Mouse (Mus musculus) limb, embryonic 11.5 days (tissue): ENCODE results near the gene Ifrd1. TPM values are rescaled to one million over a fixed set of nuclear protein-coding genes. Genes with fewer than 3 reads are reported as not detected.

Experiments used
- ATAC-seq: fragments of 200-750 bp; cut with Nextera tagmentation; 2 replicates; pipeline ENCODE4 v1.8.0; 2017; ENCODE audit warnings: low read depth; ENCODE audit not compliant: insufficient number of reproducible peaks, low FRiP score, low TSS enrichment
- DNase-seq: peaks from one replicate; pipeline ENCODE4 v3.0.0-alpha.2; 2015; ENCODE audit warnings: low spot score
- H3K27ac ChIP-seq: fragments of 300-500 bp; sonication (generic); replicated peaks from 2 replicates; pipeline ENCODE4 v1.5.1; 2014; ENCODE audit warnings: low read depth, mild to moderate bottlenecking, low read length
- H3K27me3 ChIP-seq: fragments of 300-500 bp; sonication (generic); 2 replicates; pipeline ENCODE4 v1.6.1; 2014; ENCODE audit warnings: mild to moderate bottlenecking, low read length, mixed read lengths; ENCODE audit not compliant: control insufficient read depth, insufficient read depth
- H3K36me3 ChIP-seq: fragments of 300-500 bp; sonication (generic); 2 replicates; pipeline ENCODE4 v1.6.1; 2014; ENCODE audit warnings: mild to moderate bottlenecking, low read length, moderate library complexity, mixed read lengths; ENCODE audit not compliant: control insufficient read depth, insufficient read depth
- H3K4me1 ChIP-seq: fragments of 300-500 bp; sonication (generic); 2 replicates; pipeline ENCODE4 v1.6.1; 2014; ENCODE audit warnings: low read length, mixed read lengths; ENCODE audit not compliant: control insufficient read depth, insufficient read depth
- H3K4me2 ChIP-seq: fragments of 300-500 bp; sonication (generic); 2 replicates; pipeline ENCODE4 v1.6.1; 2014; ENCODE audit warnings: low read depth, mild to moderate bottlenecking, moderate library complexity; ENCODE audit not compliant: severe bottlenecking
- H3K4me3 ChIP-seq: fragments of 300-500 bp; sonication (generic); 2 replicates; pipeline ENCODE4 v1.5.1; 2014; ENCODE audit warnings: low read depth, low read length
- H3K9ac ChIP-seq: fragments of 300-500 bp; sonication (generic); 2 replicates; pipeline ENCODE4 v1.6.1; 2014; ENCODE audit warnings: mild to moderate bottlenecking, low read length
- H3K9me3 ChIP-seq: fragments of 300-500 bp; sonication (generic); 2 replicates; pipeline ENCODE4 v1.6.1; 2016; ENCODE audit warnings: low read length; ENCODE audit not compliant: control insufficient read depth
- WGBS: fragments of 180-500 bp; shearing (Covaris S2); extraction: QIAGEN DNeasy Blood & Tissue Kit; methylation state at CpG from one replicate; pipeline ENCODE4 v1.1.7; 2014; 5-methylcytosine and 5-hydroxymethylcytosine counted together
- polyA plus RNA-seq: library from polyadenylated mRNA; unstranded; fragments of >200 nt; fragmentation: Nextera tagmentation; extraction: Ambion mirVana; gene quantifications from 2 replicates; pipeline ENCODE4 v1.2.1, GENCODE M21; 2014

The Ifrd1 gene
- 135 and 137 TPM in 2 replicates for polyA plus RNA-seq

DNA sequence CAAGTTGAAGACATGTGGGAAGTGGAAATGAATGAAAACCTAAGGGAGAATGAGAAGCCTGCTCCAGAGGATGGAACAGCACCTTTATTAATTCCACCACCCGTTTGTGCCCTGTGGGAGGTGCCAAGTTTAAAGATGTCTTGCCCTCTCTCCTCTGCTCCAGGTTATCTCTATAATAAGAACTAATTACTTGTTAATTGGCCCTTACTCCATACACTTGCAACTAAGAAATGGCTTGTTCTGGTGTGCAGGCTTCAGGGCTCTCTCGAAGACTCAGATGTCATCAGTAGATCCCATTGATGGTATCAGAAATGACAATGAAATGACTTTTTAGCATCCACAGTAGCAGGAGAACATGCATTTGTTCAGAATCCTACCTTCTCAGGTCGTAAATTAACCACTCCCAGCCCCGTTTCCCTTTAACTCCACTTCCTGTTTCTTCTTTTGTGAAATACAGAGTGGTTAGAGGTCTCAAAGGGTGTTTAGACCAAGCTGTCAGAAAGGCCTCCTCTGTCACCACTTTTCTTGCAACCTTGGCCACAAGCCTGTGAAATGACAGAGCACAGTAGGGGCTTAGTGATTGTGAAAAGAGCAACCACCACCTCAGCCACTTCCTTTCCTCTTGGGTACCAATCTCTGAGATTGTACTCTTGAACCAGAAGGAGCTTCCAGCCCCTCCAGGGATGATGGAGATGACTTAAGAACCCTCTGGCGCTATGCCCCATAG lies at the start of gene Ifrd1:
Gene Ifrd1, minus strand, starts transcription at position 51 of the 727 bp plus-strand sequence.
- Histone ChIP-seq H3K4me3 (no peak within 1 kb of the TSS), H3K27me3 (no peaks in the 10 kb centered on the region), H3K4me1 (peaks cover 9% of the 10 kb centered on the region), H3K9me3 (no peaks in the 10 kb centered on the region), H3K36me3 (no peaks in the 10 kb centered on the region), H3K4me2 (no peak within 1 kb of the TSS), H3K27ac (no peak within 1 kb of the TSS), H3K9ac (no peak within 1 kb of the TSS)
- DNase-seq (no peak), ATAC-seq (no peak)
- WGBS: 59% methylated on average over 5 of the region's 5 CpGs

DNA sequence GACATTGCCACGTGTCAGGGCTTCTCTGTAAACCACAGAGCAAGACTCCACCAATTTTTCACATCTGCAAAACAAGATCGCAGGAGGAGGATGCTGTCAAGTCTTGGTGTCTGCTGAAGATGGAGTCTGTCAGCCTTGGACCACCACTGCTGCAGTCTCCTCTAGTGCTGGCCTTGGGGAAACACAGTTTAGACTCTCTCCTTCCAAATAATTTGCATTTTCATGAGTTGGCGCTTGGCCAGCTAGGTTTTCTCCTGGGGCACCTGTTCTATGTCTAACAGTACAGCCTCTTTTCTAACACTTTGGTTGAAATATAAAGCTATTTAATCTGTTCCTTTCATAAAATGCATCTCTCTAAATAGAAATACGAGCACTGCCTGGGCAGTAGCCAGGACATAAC lies 38.2 kb upstream of the Ifrd1 start:
- DNase-seq (no peak), ATAC-seq (no peak)
- Histone ChIP-seq H3K9me3 (no peaks in the 10 kb centered on the region), H3K36me3 (no peaks in the 10 kb centered on the region), H3K27me3 (no peaks in the 10 kb centered on the region), H3K4me2 (no peak overlapping the region), H3K4me1 (no peaks in the 10 kb centered on the region), H3K9ac (no peak overlapping the region), H3K27ac (no peak overlapping the region), H3K4me3 (no peak overlapping the region)
- WGBS: 82% methylated on average over 4 of the region's 4 CpGs

DNA sequence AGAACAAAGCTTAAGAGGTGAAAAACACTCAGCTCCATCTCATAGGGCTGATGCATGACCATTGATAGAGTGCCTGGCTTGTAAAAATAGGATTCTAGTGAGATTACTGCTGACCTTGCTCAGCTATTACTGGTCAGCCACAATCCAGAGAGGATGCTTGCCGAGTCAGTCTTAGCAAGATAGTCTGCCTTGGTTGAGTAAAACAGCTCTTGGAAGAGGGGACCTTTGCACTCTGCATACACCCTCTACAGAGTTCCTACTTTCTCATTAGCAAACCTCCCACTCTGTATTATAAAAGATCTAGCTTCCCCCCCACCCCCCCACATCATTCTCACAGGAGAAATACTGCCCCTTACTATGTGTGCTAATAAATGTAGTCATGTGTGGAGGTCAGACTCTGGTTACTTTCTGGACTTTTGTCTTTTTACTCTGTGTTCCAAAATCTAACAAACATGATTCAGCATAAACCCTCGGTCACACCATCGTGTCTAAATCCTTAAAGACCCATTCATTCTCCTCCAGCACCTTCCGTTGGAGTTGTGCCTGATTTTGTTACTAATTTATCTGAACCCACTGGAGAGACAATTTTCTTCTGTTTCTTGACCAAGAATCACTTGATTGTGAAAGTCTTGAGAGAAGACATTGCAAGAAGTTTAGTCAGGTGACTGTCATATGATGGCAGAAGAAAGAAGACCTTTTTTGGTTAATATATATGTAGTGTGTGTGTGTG lies 32.5 kb upstream of the Ifrd1 start:
- no peaks in the 10 kb centered on the region for H3K27me3 ChIP-seq
- no peak for DNase-seq
- 91% methylated on average over 4 of the region's 4 CpGs for WGBS
- H3K4me3 ChIP-seq: no peak overlapping the region
- H3K9ac ChIP-seq: no peak overlapping the region
- no peaks in the 10 kb centered on the region for H3K4me1 ChIP-seq
- no peaks in the 10 kb centered on the region for H3K9me3 ChIP-seq
- no peaks in the 10 kb centered on the region for H3K36me3 ChIP-seq
- ATAC-seq: no peak
- H3K27ac ChIP-seq: no peak overlapping the region
- no peak overlapping the region for H3K4me2 ChIP-seq

DNA sequence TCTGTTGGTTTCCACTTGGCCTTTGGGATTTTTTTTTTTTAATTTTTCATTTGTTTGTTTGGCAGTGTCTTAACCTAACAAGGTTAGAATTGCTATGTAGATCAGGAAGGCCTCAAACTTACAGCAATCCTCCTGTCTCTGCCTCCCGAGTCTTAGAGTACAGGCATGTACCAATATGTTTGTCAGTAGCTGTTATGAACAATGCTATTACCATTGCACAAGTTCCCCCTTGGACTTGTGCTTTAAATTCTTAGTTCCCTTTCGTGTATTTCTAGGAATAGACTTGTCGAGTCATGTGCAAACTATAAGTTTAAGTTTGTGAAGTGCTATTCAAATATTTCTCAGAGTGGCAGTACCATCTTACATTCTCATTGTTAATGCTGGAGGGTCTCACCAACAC lies 29.3 kb upstream of the Ifrd1 start:
- no peaks in the 10 kb centered on the region for H3K36me3 ChIP-seq
- no peaks in the 10 kb centered on the region for H3K27me3 ChIP-seq
- no peak overlapping the region for H3K4me3 ChIP-seq
- H3K4me2 ChIP-seq: no peak overlapping the region
- no peak overlapping the region for H3K9ac ChIP-seq
- no peak overlapping the region for H3K27ac ChIP-seq
- ATAC-seq (no peak), DNase-seq (no peak)
- 88% methylated on average over 3 of the region's 3 CpGs for WGBS
- no peaks in the 10 kb centered on the region for H3K9me3 ChIP-seq
- no peaks in the 10 kb centered on the region for H3K4me1 ChIP-seq

DNA sequence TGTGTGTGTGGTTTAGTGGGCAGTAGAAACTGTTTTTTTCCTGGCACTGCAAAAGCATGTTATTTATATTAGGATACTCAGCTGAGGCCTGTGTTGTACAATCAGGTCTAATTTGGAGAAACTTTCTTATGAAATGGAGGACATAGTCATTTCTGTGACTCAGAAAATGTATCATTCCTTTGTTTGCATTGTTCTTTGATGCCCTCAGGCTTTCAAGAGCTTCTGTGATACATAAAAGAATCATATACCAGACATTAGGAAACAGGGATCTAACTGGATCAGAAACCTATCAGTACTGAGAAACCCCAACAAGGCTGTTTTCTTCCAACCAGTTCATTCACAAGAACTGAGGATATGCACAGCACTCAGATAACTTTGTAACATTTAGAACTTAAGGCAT lies 26.6 kb upstream of the Ifrd1 start:
- Histone ChIP-seq H3K4me3 (no peak overlapping the region), H3K4me2 (no peak overlapping the region), H3K4me1 (no peaks in the 10 kb centered on the region), H3K9ac (no peak overlapping the region), H3K36me3 (no peaks in the 10 kb centered on the region), H3K27me3 (no peaks in the 10 kb centered on the region), H3K27ac (no peak overlapping the region), H3K9me3 (no peaks in the 10 kb centered on the region)
- DNase-seq (no peak), ATAC-seq (no peak)

DNA sequence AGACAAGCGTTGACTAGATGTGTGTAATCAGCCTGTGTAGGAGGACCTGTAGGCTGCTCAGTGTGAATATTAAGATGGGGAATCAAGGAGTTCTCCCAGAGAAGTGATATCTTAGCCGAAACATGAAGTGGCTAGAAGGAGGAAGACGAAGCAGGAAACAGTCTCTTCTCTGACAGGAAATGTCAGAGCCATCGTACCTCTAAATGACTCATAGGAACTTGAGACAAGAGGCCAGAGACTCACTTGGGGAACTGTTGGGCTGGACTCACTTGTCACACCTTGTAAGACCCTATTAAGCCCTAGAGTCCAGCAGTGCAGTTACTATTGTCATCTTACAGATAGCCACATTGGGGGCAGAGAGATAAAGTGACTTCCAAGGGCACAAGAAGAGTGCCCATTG lies 25.0 kb upstream of the Ifrd1 start:
- DNase-seq: no peak
- Histone ChIP-seq H3K4me1 (no peaks in the 10 kb centered on the region), H3K36me3 (no peaks in the 10 kb centered on the region), H3K4me3 (no peak overlapping the region), H3K27me3 (no peaks in the 10 kb centered on the region), H3K9ac (no peak overlapping the region), H3K27ac (no peak overlapping the region), H3K9me3 (no peaks in the 10 kb centered on the region), H3K4me2 (no peak overlapping the region)
- ATAC-seq: no peak
- WGBS: 87% methylated on average over 4 of the region's 4 CpGs

DNA sequence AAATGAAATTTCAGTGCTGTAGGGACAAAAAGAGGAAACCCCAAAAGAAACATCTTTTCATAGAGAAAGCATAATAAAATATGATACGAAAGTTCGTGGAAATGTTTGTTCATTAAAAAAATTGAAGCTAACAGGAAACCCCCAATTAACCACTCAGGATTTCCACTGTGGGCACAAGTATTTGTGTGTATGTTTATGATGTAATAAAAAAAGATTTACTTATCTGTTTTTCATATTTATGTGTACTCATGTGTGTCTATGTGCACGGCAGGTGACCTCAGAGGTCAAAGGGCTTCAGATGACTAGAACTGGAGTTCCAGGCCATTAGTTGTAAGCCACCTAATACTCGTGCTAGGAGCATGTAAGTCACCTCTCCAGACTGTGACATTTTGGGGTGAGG lies 24.4 kb upstream of the Ifrd1 start:
- no peak overlapping the region for H3K9ac ChIP-seq
- H3K27me3 ChIP-seq: no peaks in the 10 kb centered on the region
- DNase-seq (no peak), ATAC-seq (no peak)
- no peaks in the 10 kb centered on the region for H3K9me3 ChIP-seq
- no peak overlapping the region for H3K4me2 ChIP-seq
- H3K27ac ChIP-seq: no peak overlapping the region
- no peak overlapping the region for H3K4me3 ChIP-seq
- H3K36me3 ChIP-seq: no peaks in the 10 kb centered on the region
- WGBS: 74% methylated on average over 4 of the region's 4 CpGs
- H3K4me1 ChIP-seq: no peaks in the 10 kb centered on the region

DNA sequence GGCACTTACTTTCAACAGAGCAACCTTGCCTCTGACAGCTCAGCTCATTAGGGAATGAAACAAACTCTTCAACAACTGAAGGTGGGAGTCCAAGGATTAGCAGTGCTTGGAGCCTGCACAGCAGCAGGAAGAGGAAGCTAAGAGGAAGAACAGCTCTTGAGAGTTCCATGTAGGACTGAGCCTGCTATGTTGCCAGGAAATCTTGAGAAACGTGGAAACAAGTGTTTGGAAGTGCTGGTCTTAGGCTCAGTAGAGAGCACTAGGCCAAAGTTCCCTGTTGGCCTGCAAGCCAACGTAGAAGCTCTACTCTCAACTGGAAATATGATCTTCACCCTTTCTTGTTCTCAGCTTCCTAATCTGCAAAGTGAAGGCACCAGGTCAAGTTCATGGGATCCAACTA lies 20.0 kb upstream of the Ifrd1 start:
- H3K9me3 ChIP-seq: no peaks in the 10 kb centered on the region
- H3K4me2 ChIP-seq: no peak overlapping the region
- WGBS: 78% methylated on average over 2 of the region's 2 CpGs
- no peaks in the 10 kb centered on the region for H3K36me3 ChIP-seq
- DNase-seq (no peak), ATAC-seq (no peak)
- H3K4me3 ChIP-seq: no peak overlapping the region
- H3K9ac ChIP-seq: no peak overlapping the region
- no peak overlapping the region for H3K27ac ChIP-seq
- H3K4me1 ChIP-seq: no peaks in the 10 kb centered on the region
- H3K27me3 ChIP-seq: no peaks in the 10 kb centered on the region
